Comparison of ENCODE assay signal across 17 mouse cellular contexts in the genomic region with DNA sequence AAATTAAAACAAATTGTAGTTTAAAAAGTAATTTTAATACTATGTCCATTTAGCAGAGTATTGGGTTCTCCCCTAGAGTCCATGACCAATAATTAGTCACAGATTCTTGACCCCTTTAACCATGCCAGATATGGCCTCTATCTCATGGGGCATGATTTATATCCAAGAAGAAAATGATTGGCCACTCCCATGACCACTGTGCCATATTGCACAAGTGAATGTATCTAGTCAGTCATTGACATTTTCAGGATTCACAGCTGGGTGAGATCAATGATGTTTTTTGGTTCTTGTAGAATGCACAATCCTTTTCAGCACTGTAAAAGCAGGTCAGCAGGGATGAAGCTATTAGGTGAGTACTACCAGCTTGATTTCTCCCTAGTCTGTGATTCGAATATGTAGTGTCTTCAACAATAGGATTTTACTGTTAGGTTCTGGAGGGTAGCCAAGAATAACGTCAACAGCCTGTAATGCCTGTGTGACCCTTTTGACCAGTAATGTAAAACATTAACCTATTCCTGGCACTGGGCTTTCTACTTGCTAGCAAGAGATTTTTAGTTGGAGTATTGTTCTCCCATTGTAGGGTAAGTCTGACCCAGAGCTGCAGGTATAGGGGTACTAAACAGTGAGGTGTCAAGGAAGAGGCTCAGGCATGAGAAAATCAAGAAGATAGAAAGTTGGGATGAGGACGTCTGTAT. TPM values are rescaled to one million over a fixed set of nuclear protein-coding genes. Genes with fewer than 3 reads are reported as not detected.
"Had no signal": no experiment of that assay in that cellular context is flagged by ENCODE, and none has a peak within 500 bp of the region (broad histone marks: within the 10 kb centered on the region; RNA-seq: fewer than 3 reads in every experiment).

No protein-coding gene starts in this region.

- H3K9me3 ChIP-seq: intestine, embryonic 15.5 days; limb, embryonic 15.5 days; midbrain, embryonic 13.5 days; stomach, embryonic 15.5 days had no signal

- H3K4me1 ChIP-seq: intestine, embryonic 15.5 days; limb, embryonic 15.5 days; midbrain, embryonic 13.5 days; stomach, embryonic 15.5 days had no signal

- H3K4me2 ChIP-seq: hindbrain, embryonic 14.5 days; intestine, embryonic 15.5 days; limb, embryonic 15.5 days; midbrain, embryonic 13.5 days; stomach, embryonic 15.5 days had no signal

- H3K27me3 ChIP-seq: intestine, embryonic 15.5 days; limb, embryonic 15.5 days; midbrain, embryonic 13.5 days; stomach, embryonic 15.5 days had no signal

- ATAC-seq: intestine, embryonic 15.5 days; midbrain, embryonic 13.5 days had no signal

- H3K36me3 ChIP-seq: intestine, embryonic 15.5 days; limb, embryonic 15.5 days; midbrain, embryonic 13.5 days; stomach, embryonic 15.5 days had no signal

- H3K4me3 ChIP-seq: intestine, embryonic 15.5 days; layer of hippocampus, adult 2 months; limb, embryonic 15.5 days; midbrain, embryonic 13.5 days; stomach, embryonic 15.5 days had no signal

- H3K9ac ChIP-seq: hindbrain, embryonic 14.5 days; intestine, embryonic 15.5 days; limb, embryonic 15.5 days; midbrain, embryonic 13.5 days; stomach, embryonic 15.5 days had no signal

- DNase-seq: right cerebral cortex, postnatal 14 days; thymus, adult 2 months; thymus, postnatal 25 days had no signal

- H3K27ac ChIP-seq: hindbrain, embryonic 14.5 days; intestine, embryonic 15.5 days; layer of hippocampus, adult 2 months; limb, embryonic 15.5 days; midbrain, embryonic 13.5 days; stomach, embryonic 15.5 days had no signal

RNA-seq across cellular contexts. Expression of a gene that starts 8.0 kb away (rescaled TPM):
- total RNA-seq: layer of hippocampus, adult 2 months; layer of hippocampus, postnatal 10 days; left cerebral cortex, postnatal 36 days; midbrain, postnatal 0 days had no signal
- polyA plus RNA-seq: spleen, adult 2 months; testis, adult 2 months; thymus, adult 2 months; urinary bladder, adult 2 months had no signal

RNA-seq across cellular contexts. Expression of a gene that starts 9.1 kb away (rescaled TPM):
- total RNA-seq: layer of hippocampus, adult 2 months; layer of hippocampus, postnatal 10 days; left cerebral cortex, postnatal 36 days; midbrain, postnatal 0 days had no signal
- polyA plus RNA-seq: intestine, embryonic 15.5 days; limb, embryonic 15.5 days; spleen, adult 2 months; stomach, embryonic 15.5 days; testis, adult 2 months; thymus, adult 2 months; urinary bladder, adult 2 months had no signal

RNA-seq across cellular contexts. Expression of a gene that starts 31.0 kb away (rescaled TPM):
- total RNA-seq: layer of hippocampus, adult 2 months; layer of hippocampus, postnatal 10 days; left cerebral cortex, postnatal 36 days; midbrain, postnatal 0 days had no signal
- polyA plus RNA-seq: hindbrain, embryonic 14.5 days; intestine, embryonic 15.5 days; limb, embryonic 15.5 days; lung, embryonic 16.5 days; midbrain, embryonic 13.5 days; midbrain, postnatal 0 days; neural tube, embryonic 14.5 days; spleen, adult 2 months; stomach, embryonic 15.5 days; testis, adult 2 months; thymus, adult 2 months; urinary bladder, adult 2 months had no signal
